Mouse (Mus musculus) lung, embryonic 14.5 days (tissue): ENCODE data around the gene Cntn6. TPM values are rescaled to one million over a fixed set of nuclear protein-coding genes. Genes with fewer than 3 reads are reported as not detected.

Source experiments
- ATAC-seq: fragments of 200-750 bp; cut with Nextera tagmentation; 2 replicates; pipeline ENCODE4 v1.8.0; 2017; ENCODE audit warnings: mild to moderate bottlenecking, moderate TSS enrichment, moderate library complexity; ENCODE audit not compliant: insufficient read depth
- DNase-seq: peaks from one replicate; pipeline ENCODE4 v3.0.0-alpha.2; 2015
- H3K27ac ChIP-seq: fragments of 300-500 bp; sonication (generic); 2 replicates; pipeline ENCODE4 v1.5.1; 2014; ENCODE audit warnings: low read depth, mild to moderate bottlenecking, moderate library complexity
- H3K27me3 ChIP-seq: fragments of 300-500 bp; sonication (generic); 2 replicates; pipeline ENCODE4 v1.6.1; 2014; ENCODE audit warnings: low read length, control low read depth; ENCODE audit not compliant: insufficient read depth
- H3K36me3 ChIP-seq: fragments of 300-500 bp; sonication (generic); 2 replicates; pipeline ENCODE4 v1.6.1; 2014; ENCODE audit warnings: control low read depth; ENCODE audit not compliant: insufficient read depth
- H3K4me1 ChIP-seq: fragments of 300-500 bp; sonication (generic); 2 replicates; pipeline ENCODE4 v1.6.1; 2014; ENCODE audit warnings: antibody characterized with exemption, control low read depth; ENCODE audit not compliant: insufficient read depth
- H3K4me2 ChIP-seq: fragments of 300-500 bp; sonication (generic); 2 replicates; pipeline ENCODE4 v1.6.1; 2014; ENCODE audit warnings: mild to moderate bottlenecking
- H3K4me3 ChIP-seq: fragments of 300-500 bp; sonication (generic); 2 replicates; pipeline ENCODE4 v1.5.1; 2014; ENCODE audit warnings: low read depth, low read length
- H3K9ac ChIP-seq: fragments of 300-500 bp; sonication (generic); 2 replicates; pipeline ENCODE4 v1.6.1; 2014
- H3K9me3 ChIP-seq: fragments of 300-500 bp; sonication (generic); 2 replicates; pipeline ENCODE4 v1.6.1; 2016; ENCODE audit warnings: low read depth, low read length, control low read depth
- CTCF ChIP-seq: IDR thresholded peaks from 2 replicates; pipeline ENCODE4 v1.5.1; 2016; ENCODE audit warnings: antibody characterized with exemption, low read depth
- WGBS: fragments of 180-500 bp; shearing (Covaris S2); extraction: QIAGEN DNeasy Blood & Tissue Kit; methylation state at CpG from one replicate; pipeline ENCODE4 v1.1.7; 2014; 5-methylcytosine and 5-hydroxymethylcytosine counted together
- polyA plus RNA-seq: library from polyadenylated mRNA; unstranded; fragments of >200 nt; fragmentation: Nextera tagmentation; extraction: Ambion mirVana; gene quantifications from 2 replicates; pipeline ENCODE4 v1.2.1, GENCODE M21; 2014

Gene Cntn6
- polyA plus RNA-seq, result 0.18 TPM in 1 of 2 replicates, not detected in the other

GRCm38 (mm10) chr6:104492490-104493431 lies at the start of gene Cntn6:
Cntn6 (plus strand) TSS chr6:104492790.
- no peak within 1 kb of the TSS for H3K4me2 ChIP-seq
- ATAC-seq (no peak), DNase-seq (peak; percentile 12)
- no peaks in the 10 kb centered on the region for H3K36me3 ChIP-seq
- H3K27ac ChIP-seq, result no peak within 1 kb of the TSS
- WGBS, result 56% methylated on average over 11 of the region's 11 CpGs
- TF ChIP-seq CTCF, result no peak
- H3K9me3 ChIP-seq, result no peaks in the 10 kb centered on the region
- H3K4me1 ChIP-seq, result no peaks in the 10 kb centered on the region
- no peaks in the 10 kb centered on the region for H3K27me3 ChIP-seq
- H3K9ac ChIP-seq, result no peak within 1 kb of the TSS
- no peak within 1 kb of the TSS for H3K4me3 ChIP-seq

GRCm38 (mm10) chr6:104443731-104444130 lies 48.9 kb upstream of the Cntn6 start:
- H3K27me3 ChIP-seq, result no peaks in the 10 kb centered on the region
- no peak overlapping the region for H3K4me3 ChIP-seq
- no peaks in the 10 kb centered on the region for H3K36me3 ChIP-seq
- no peak for TF ChIP-seq CTCF
- H3K27ac ChIP-seq, result no peak overlapping the region
- H3K4me2 ChIP-seq, result no peak overlapping the region
- DNase-seq (peak; percentile 23), ATAC-seq (no peak)
- no peak overlapping the region for H3K9ac ChIP-seq
- 47% methylated on average over 3 of the region's 3 CpGs for WGBS
- no peaks in the 10 kb centered on the region for H3K9me3 ChIP-seq
- H3K4me1 ChIP-seq, result no peaks in the 10 kb centered on the region

- Histone ChIP-seq H3K27me3 (no peaks in the 10 kb centered on the region), H3K9ac (no peak overlapping the region), H3K27ac (no peak overlapping the region), H3K4me2 (no peak overlapping the region), H3K4me3 (no peak overlapping the region), H3K36me3 (no peaks in the 10 kb centered on the region), H3K4me1 (no peaks in the 10 kb centered on the region), H3K9me3 (no peaks in the 10 kb centered on the region)
- DNase-seq (no peak), ATAC-seq (no peak)
- no peak for TF ChIP-seq CTCF
- 96% methylated on average over 1 of the region's 1 CpGs for WGBS
Measured at GRCm38 (mm10) chr6:104470706-104471105, 21.9 kb upstream of the Cntn6 start.

GRCm38 (mm10) chr6:104479242-104479641 lies 13.3 kb upstream of the Cntn6 start:
- no peak overlapping the region for H3K4me3 ChIP-seq
- DNase-seq (peak; percentile 51), ATAC-seq (no peak)
- no peaks in the 10 kb centered on the region for H3K27me3 ChIP-seq
- H3K4me1 ChIP-seq, result no peaks in the 10 kb centered on the region
- no peaks in the 10 kb centered on the region for H3K9me3 ChIP-seq
- TF ChIP-seq CTCF, result peak; percentile 52
- H3K4me2 ChIP-seq, result no peak overlapping the region
- no peaks in the 10 kb centered on the region for H3K36me3 ChIP-seq
- H3K9ac ChIP-seq, result no peak overlapping the region
- H3K27ac ChIP-seq, result no peak overlapping the region

GRCm38 (mm10) chr6:104493459-104493858 lies 869 bp downstream of the Cntn6 start:
- no peak overlapping the region for H3K4me2 ChIP-seq
- no peaks in the 10 kb centered on the region for H3K9me3 ChIP-seq
- TF ChIP-seq CTCF, result no peak
- no peak overlapping the region for H3K9ac ChIP-seq
- no peaks in the 10 kb centered on the region for H3K4me1 ChIP-seq
- 63% methylated on average over 6 of the region's 6 CpGs for WGBS
- H3K27me3 ChIP-seq, result no peaks in the 10 kb centered on the region
- no peak overlapping the region for H3K4me3 ChIP-seq
- no peak overlapping the region for H3K27ac ChIP-seq
- no peaks in the 10 kb centered on the region for H3K36me3 ChIP-seq
- DNase-seq (no peak), ATAC-seq (no peak)

- H3K4me1 ChIP-seq, result no peaks in the 10 kb centered on the region
- no peaks in the 10 kb centered on the region for H3K9me3 ChIP-seq
- H3K4me3 ChIP-seq, result no peak overlapping the region
- DNase-seq (no peak), ATAC-seq (no peak)
- H3K36me3 ChIP-seq, result no peaks in the 10 kb centered on the region
- H3K27me3 ChIP-seq, result no peaks in the 10 kb centered on the region
- 75% methylated on average over 2 of the region's 2 CpGs for WGBS
- H3K27ac ChIP-seq, result no peak overlapping the region
- no peak overlapping the region for H3K4me2 ChIP-seq
- H3K9ac ChIP-seq, result no peak overlapping the region
- TF ChIP-seq CTCF, result no peak
Measured at GRCm38 (mm10) chr6:104495801-104496200, 3.2 kb downstream of the Cntn6 start.

- DNase-seq (peak; percentile 5), ATAC-seq (no peak; the same call in 1 of the 2 replicates)
- H3K4me1 ChIP-seq, result no peaks in the 10 kb centered on the region
- H3K9me3 ChIP-seq, result no peaks in the 10 kb centered on the region
- 84% methylated on average over 1 of the region's 1 CpGs for whole genome bisulfite sequencing
- H3K27ac ChIP-seq, result no peak overlapping the region
- no peak overlapping the region for H3K4me3 ChIP-seq
- no peaks in the 10 kb centered on the region for H3K36me3 ChIP-seq
- TF ChIP-seq CTCF, result no peak
- no peak overlapping the region for H3K4me2 ChIP-seq
- H3K9ac ChIP-seq, result no peak overlapping the region
- no peaks in the 10 kb centered on the region for H3K27me3 ChIP-seq
Measured at GRCm38 (mm10) chr6:104563993-104564392, 71.4 kb downstream of the Cntn6 start.
